In the genomic region with DNA sequence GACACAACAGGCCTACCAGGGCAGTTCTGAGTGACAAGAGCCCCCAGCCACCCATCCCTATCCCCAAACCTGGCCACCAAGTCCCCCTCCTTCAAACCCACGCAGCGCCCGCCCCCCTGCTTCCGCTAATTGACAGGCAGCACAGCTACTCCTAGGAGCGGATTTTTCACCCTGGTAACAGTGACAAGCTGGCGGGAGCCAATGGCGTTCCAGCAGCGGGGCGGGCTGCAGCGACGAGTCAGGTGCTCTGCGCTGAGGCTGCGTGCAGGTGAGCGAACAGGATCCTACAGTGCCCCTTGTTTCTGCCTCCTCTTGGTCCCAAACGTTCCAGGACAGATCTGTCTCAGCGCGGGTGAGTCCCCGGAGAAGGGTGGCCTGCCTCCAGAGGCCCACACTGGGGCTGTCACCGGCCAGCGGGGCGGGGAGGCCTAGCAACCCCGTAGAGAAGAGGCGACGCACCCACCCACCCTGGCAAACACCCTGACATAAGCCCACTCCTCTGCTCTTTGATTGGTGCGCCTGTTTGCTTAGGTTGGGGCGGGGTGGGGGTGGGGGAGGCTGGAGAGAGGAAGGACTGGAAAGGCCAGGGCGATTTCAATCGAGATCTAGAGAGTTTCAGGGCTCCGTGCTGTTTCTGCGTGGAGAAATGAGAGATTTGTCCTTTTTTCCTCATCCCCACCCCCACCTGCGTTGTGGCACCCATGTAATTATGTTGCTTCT, we compare ENCODE assay signal across 8 mouse cellular contexts. TPM values are rescaled to one million over a fixed set of nuclear protein-coding genes. Genes with fewer than 3 reads are reported as not detected.
DNase-seq lines count a peak whose midpoint lies in the region; ATAC-seq and TF ChIP-seq lines count a peak whose summit lies in the region.

Gene Enpp5, plus strand, starts transcription at position 183 of the 720 bp plus-strand sequence.

- peak within 1 kb of the TSS; percentile 86 for H3K4me3 ChIP-seq in gastrocnemius, adult 2 months
- H3K4me3 ChIP-seq in hindbrain, embryonic 16.5 days (ENCODE audit: low read length) = peak within 1 kb of the TSS; percentile 64

- H3K36me3 ChIP-seq in hindbrain, embryonic 16.5 days (ENCODE audit: control insufficient read depth, insufficient read depth, low read length) = peaks cover 27% of the 10 kb centered on the region

- TF ChIP-seq CTCF in gastrocnemius, adult 2 months (IDR thresholded peaks at IDR 0.05) = no peak

- H3K4me1 ChIP-seq in hindbrain, embryonic 16.5 days (ENCODE audit: control insufficient read depth, insufficient read depth, low read depth, low read length) = peaks cover 17% of the 10 kb centered on the region

- peak within 1 kb of the TSS; percentile 81 for H3K27ac ChIP-seq in gastrocnemius, adult 2 months
- H3K27ac ChIP-seq in hindbrain, embryonic 16.5 days (ENCODE audit: low read depth, low read length) = peak within 1 kb of the TSS; percentile 92

- WGBS in hindbrain, embryonic 16.5 days = under 1% methylated on average over 31 of the region's 31 CpGs

- DNase-seq in ZHBTc4 (ENCODE audit: low read depth, low spot score) = peak; percentile 79
- peak; percentile 90 for DNase-seq in gastrocnemius, adult 2 months
- DNase-seq in left cerebral cortex, adult 18-20 months (ENCODE audit: low spot score in 2 of 2) = peak; percentile 88 to 93
- DNase-seq in lung, postnatal 4 days = peak; percentile 83 to 86
- peak; percentile 95 for DNase-seq in right cerebral cortex, adult 18-20 months
- peak; percentile 69 for DNase-seq in urinary bladder, adult 2 months (ENCODE audit: low spot score)

- no peaks in the 10 kb centered on the region for H3K9me3 ChIP-seq in hindbrain, embryonic 16.5 days (ENCODE audit: control insufficient read depth, low read length)

- intact Hi-C loops in gastrocnemius, adult 2 months (cut with DNase I) = loop anchor here (5.0 kb wide), 1 partner anchor 179 kb away; no protein-coding TSS in a partner anchor

- ATAC-seq in common myeloid progenitor, adult 5-6 weeks (replicated peaks; ENCODE audit: low read depth, poor library complexity, severe bottlenecking) = peak; percentile 88
- peak; percentile 99 for ATAC-seq in hindbrain, embryonic 16.5 days

- H3K27me3 ChIP-seq in hindbrain, embryonic 16.5 days (replicated peaks; ENCODE audit: control insufficient read depth, insufficient read depth, low read length) = no peaks in the 10 kb centered on the region

- peak within 1 kb of the TSS; percentile 85 for H3K9ac ChIP-seq in hindbrain, embryonic 16.5 days (ENCODE audit: low read depth, low read length)

- peak within 1 kb of the TSS; percentile 60 for H3K4me2 ChIP-seq in hindbrain, embryonic 16.5 days (ENCODE audit: low read length)

RNA-seq across cellular contexts. Expression of gene Enpp5, which starts in this region (rescaled TPM):
- 13.1 TPM in 2 replicates for total RNA-seq in common myeloid progenitor, adult 5-6 weeks (2017)
- total RNA-seq in gastrocnemius, adult 2 months (2021) = 1 to 10 TPM; 6.2 to 7.1 TPM
- polyA plus RNA-seq in hindbrain, embryonic 16.5 days (2015; fragmentation: Nextera tagmentation; extraction: Ambion mirVana) = 134 and 137 TPM in 2 replicates
- 100 to 1,000 TPM; 197 to 201 TPM for total RNA-seq in left cerebral cortex, adult 18-20 months (2021)
- 93.3 and 101 TPM in 2 replicates for polyA plus RNA-seq in urinary bladder, adult 2 months (2012; rRNA removed)

Comparison
In these comparisons a context has a peak if more than half of its experiments do, and no peak if none do; other contexts are left out.
1. Peak in every context shown above with its lines: DNase-seq, ATAC-seq, H3K4me3 ChIP-seq and H3K27ac ChIP-seq.
2. RNA of gene Enpp5 (total RNA-seq): 197 to 201 TPM in left cerebral cortex, adult 18-20 months; 13.1 TPM in common myeloid progenitor, adult 5-6 weeks and 6.2 to 7.1 TPM in gastrocnemius, adult 2 months; every median in the first group is over 10 times any median in the second.